Comparison of ENCODE assay signal across 8 mouse cellular contexts in genomic region chr13:23571022-23571503, GRCm38 (mm10). TPM values are rescaled to one million over a fixed set of nuclear protein-coding genes. Genes with fewer than 3 reads are reported as not detected.
DNase-seq lines count a peak whose midpoint lies in the region; ATAC-seq and TF ChIP-seq lines count a peak whose summit lies in the region.

Gene Hist1h2ae, minus strand, starts transcription at chr13:23571220.
Gene Hist1h2bg, plus strand, starts transcription at chr13:23571396.

- under 1% methylated on average over 17 of the region's 18 CpGs for WGBS in hindbrain, embryonic 11.5 days
- WGBS in lung, postnatal 0 days, result 3% methylated on average over 17 of the region's 18 CpGs

- peak within 1 kb of the TSS; percentile 65 for H3K9ac ChIP-seq in hindbrain, embryonic 11.5 days (ENCODE audit: low read depth, low read length)
- peak within 1 kb of the TSS; percentile 34; the same call in 1 of the 2 replicates for H3K9ac ChIP-seq in lung, postnatal 0 days (replicated peaks; ENCODE audit: low read depth)

- peak; percentile 68 for DNase-seq in T-cell, adult 2 months (ENCODE audit: low spot score)
- peak; percentile 87 for DNase-seq in cerebellum, adult 9-10 months
- DNase-seq in forelimb bud, embryonic 11.5 days (ENCODE audit: low read depth, low spot score), result peak; percentile 95
- peak; percentile 80 for DNase-seq in hindbrain, embryonic 11.5 days (ENCODE audit: low spot score)
- peak; percentile 74 to 95 for DNase-seq in layer of hippocampus, postnatal 14 days (ENCODE audit: low spot score in 2 of 2)
- peak; percentile 99 for DNase-seq in lung, postnatal 0 days (ENCODE audit: low spot score)
- DNase-seq in retina, postnatal 7 days (ENCODE audit: low read depth, low spot score), result peak; percentile 73
- peak; percentile 79 for DNase-seq in thymus, postnatal 4 days

- no peaks in the 10 kb centered on the region for H3K9me3 ChIP-seq in hindbrain, embryonic 11.5 days (ENCODE audit: control insufficient read depth, low read length)
- no peaks in the 10 kb centered on the region for H3K9me3 ChIP-seq in lung, postnatal 0 days (ENCODE audit: low read length)

- TF ChIP-seq EP300 in lung, postnatal 0 days (IDR thresholded peaks at IDR 0.05), result peak; percentile 72

- H3K27ac ChIP-seq in hindbrain, embryonic 11.5 days (ENCODE audit: low read depth, low read length), result peak within 1 kb of the TSS; percentile 94
- peak within 1 kb of the TSS; percentile 91 for H3K27ac ChIP-seq in lung, postnatal 0 days (ENCODE audit: low read length)

- no peak for TF ChIP-seq CTCF in lung, postnatal 0 days (IDR thresholded peaks at IDR 0.05)

- no peaks in the 10 kb centered on the region for H3K4me1 ChIP-seq in hindbrain, embryonic 11.5 days (replicated peaks; ENCODE audit: control insufficient read depth, insufficient read depth, low read length)
- peaks cover 6% of the 10 kb centered on the region; the same call in 1 of the 2 replicates for H3K4me1 ChIP-seq in lung, postnatal 0 days (ENCODE audit: insufficient read depth, low read depth, low read length)

- no peaks in the 10 kb centered on the region for H3K36me3 ChIP-seq in hindbrain, embryonic 11.5 days (ENCODE audit: control insufficient read depth, insufficient read depth, low read length)
- no peaks in the 10 kb centered on the region for H3K36me3 ChIP-seq in lung, postnatal 0 days (ENCODE audit: insufficient read depth, low read length)

- H3K4me2 ChIP-seq in hindbrain, embryonic 11.5 days (replicated peaks; ENCODE audit: low read depth, low read length), result peak within 1 kb of the TSS; percentile 63
- peak within 1 kb of the TSS; percentile 64 for H3K4me2 ChIP-seq in lung, postnatal 0 days (replicated peaks; ENCODE audit: low read depth, low read length)

- peak within 1 kb of the TSS; percentile 39 for H3K4me3 ChIP-seq in hindbrain, embryonic 11.5 days (ENCODE audit: low read depth, low read length)
- H3K4me3 ChIP-seq in lung, postnatal 0 days (ENCODE audit: low read depth, low read length), result peak within 1 kb of the TSS; percentile 33

- H3K27me3 ChIP-seq in hindbrain, embryonic 11.5 days (ENCODE audit: control insufficient read depth, insufficient read depth, low read length), result no peaks in the 10 kb centered on the region
- no peaks in the 10 kb centered on the region for H3K27me3 ChIP-seq in lung, postnatal 0 days (replicated peaks; ENCODE audit: insufficient read depth, low read length)

- ATAC-seq in hindbrain, embryonic 11.5 days (ENCODE audit: low FRiP score), result peak; percentile 91
- ATAC-seq in lung, postnatal 0 days, result peak; percentile 87

RNA-seq across cellular contexts. Expression of gene Hist1h2ae, which starts in this region (rescaled TPM):
- polyA plus RNA-seq in hindbrain, embryonic 11.5 days (2014; fragmentation: Nextera tagmentation; extraction: Ambion mirVana), result 70.9 and 82.9 TPM in 2 replicates
- 10 to 100 TPM; 10.3 TPM for total RNA-seq in layer of hippocampus, postnatal 14 days (2021)
- polyA plus RNA-seq in lung, postnatal 0 days (2015; fragmentation: Nextera tagmentation; extraction: Ambion mirVana), result 7.1 and 7.9 TPM in 2 replicates

RNA-seq across cellular contexts. Expression of gene Hist1h2bg, which starts in this region (rescaled TPM):
- polyA plus RNA-seq in hindbrain, embryonic 11.5 days (2014; fragmentation: Nextera tagmentation; extraction: Ambion mirVana), result 3.2 and 4.8 TPM in 2 replicates
- total RNA-seq in layer of hippocampus, postnatal 14 days (2021), result 10 to 100 TPM; 93.3 to 96.2 TPM
- polyA plus RNA-seq in lung, postnatal 0 days (2015; fragmentation: Nextera tagmentation; extraction: Ambion mirVana), result 1.3 and 1.9 TPM in 2 replicates

Comparison
In these comparisons a context has a peak if more than half of its experiments do, and no peak if none do; other contexts are left out.
1. Peak in every context shown above with its lines: DNase-seq, ATAC-seq, H3K4me3 ChIP-seq and H3K27ac ChIP-seq.